Mouse (Mus musculus): Measurements from ENCODE around the gene Myrip. TPM values are rescaled to one million over a fixed set of nuclear protein-coding genes. Genes with fewer than 3 reads are reported as not detected.
A peak's percentile ranks its signal among the peaks of the same experiment; 100 is the strongest.

Gene Myrip
- polyA plus RNA-seq, 1 experiment, result not detected

- Histone ChIP-seq H3K9me3 (ENCODE audit: control insufficient read depth, low read length) (no peaks in the 10 kb centered on the region), H3K36me3 (ENCODE audit: control insufficient read depth) (peaks cover 39% of the 10 kb centered on the region), H3K4me1 (ENCODE audit: control insufficient read depth) (peaks cover 35% of the 10 kb centered on the region), H3K27me3 (ENCODE audit: control insufficient read depth) (no peaks in the 10 kb centered on the region), H3K4me3 (replicated peaks) (peak overlapping the region; percentile 95)
- TF ChIP-seq TAL1 (IDR thresholded peaks at IDR 0.05; ENCODE audit: low read length) (no peak), GATA1 (IDR thresholded peaks at IDR 0.05; ENCODE audit: low read length) (no peak)
These were observed 192.5 kb downstream of the Myrip start for GRCm38 (mm10) chr9:120493781-120494180.

- TF ChIP-seq TAL1 (IDR thresholded peaks at IDR 0.05; ENCODE audit: low read length) (no peak), GATA1 (IDR thresholded peaks at IDR 0.05; ENCODE audit: low read length) (no peak)
- Histone ChIP-seq H3K27me3 (ENCODE audit: control insufficient read depth) (no peaks in the 10 kb centered on the region), H3K4me3 (replicated peaks) (no peak overlapping the region), H3K4me1 (ENCODE audit: control insufficient read depth) (peaks cover 34% of the 10 kb centered on the region), H3K9me3 (ENCODE audit: control insufficient read depth, low read length) (no peaks in the 10 kb centered on the region), H3K36me3 (ENCODE audit: control insufficient read depth) (peaks cover 39% of the 10 kb centered on the region)
These were observed 195.4 kb downstream of the Myrip start for GRCm38 (mm10) chr9:120496691-120497090.

GRCm38 (mm10) chr9:120497983-120498382 is 196.7 kb downstream of the Myrip start:
- no peaks in the 10 kb centered on the region for H3K9me3 ChIP-seq (ENCODE audit: control insufficient read depth, low read length)
- TF ChIP-seq GATA1 (IDR thresholded peaks at IDR 0.05; ENCODE audit: low read length) (no peak), TAL1 (IDR thresholded peaks at IDR 0.05; ENCODE audit: low read length) (no peak)

GRCm38 (mm10) chr9:120501191-120501902 is 200.0 kb downstream of the Myrip start:
- Histone ChIP-seq H3K9me3 (ENCODE audit: control insufficient read depth, low read length) (peaks cover 3% of the 10 kb centered on the region), H3K4me1 (ENCODE audit: control insufficient read depth) (peaks cover 2% of the 10 kb centered on the region), H3K36me3 (ENCODE audit: control insufficient read depth) (peaks cover 12% of the 10 kb centered on the region), H3K27me3 (ENCODE audit: control insufficient read depth) (no peaks in the 10 kb centered on the region), H3K4me3 (replicated peaks) (no peak overlapping the region)
- TF ChIP-seq GATA1 (IDR thresholded peaks at IDR 0.05; ENCODE audit: low read length), result no peak
- no peak for TF ChIP-seq TAL1 (IDR thresholded peaks at IDR 0.05; ENCODE audit: low read length)

More at GRCm38 (mm10) chr9:120497983-120498382, 196.7 kb downstream of the Myrip start:
- peaks cover 39% of the 10 kb centered on the region for H3K36me3 ChIP-seq (ENCODE audit: control insufficient read depth)
- peaks cover 29% of the 10 kb centered on the region for H3K4me1 ChIP-seq (ENCODE audit: control insufficient read depth)
- no peaks in the 10 kb centered on the region for H3K27me3 ChIP-seq (ENCODE audit: control insufficient read depth)
- no peak overlapping the region for H3K4me3 ChIP-seq (replicated peaks)

- Histone ChIP-seq H3K9me3 (ENCODE audit: control insufficient read depth, low read length) (peaks cover 10% of the 10 kb centered on the region), H3K4me3 (replicated peaks) (no peak overlapping the region), H3K27me3 (ENCODE audit: control insufficient read depth) (no peaks in the 10 kb centered on the region; the same call in 1 of the 2 replicates), H3K4me1 (ENCODE audit: control insufficient read depth) (peaks cover 2% of the 10 kb centered on the region), H3K36me3 (ENCODE audit: control insufficient read depth) (peaks cover 6% of the 10 kb centered on the region)
- TF ChIP-seq GATA1 (IDR thresholded peaks at IDR 0.05; ENCODE audit: low read length), result no peak
- TF ChIP-seq TAL1 (IDR thresholded peaks at IDR 0.05; ENCODE audit: low read length), result no peak
These were observed 200.7 kb downstream of the Myrip start for GRCm38 (mm10) chr9:120502013-120502412.

- no peak overlapping the region for H3K4me3 ChIP-seq (replicated peaks)
- H3K36me3 ChIP-seq (ENCODE audit: control insufficient read depth), result no peaks in the 10 kb centered on the region
- peaks cover 2% of the 10 kb centered on the region for H3K4me1 ChIP-seq (ENCODE audit: control insufficient read depth)
- no peaks in the 10 kb centered on the region; the same call in 1 of the 2 replicates for H3K27me3 ChIP-seq (ENCODE audit: control insufficient read depth)
- H3K9me3 ChIP-seq (ENCODE audit: control insufficient read depth, low read length), result peaks cover 17% of the 10 kb centered on the region
- TF ChIP-seq GATA1 (IDR thresholded peaks at IDR 0.05; ENCODE audit: low read length), result no peak
- TF ChIP-seq TAL1 (IDR thresholded peaks at IDR 0.05; ENCODE audit: low read length), result no peak
These were observed 203.1 kb downstream of the Myrip start for GRCm38 (mm10) chr9:120504423-120504822.

GRCm38 (mm10) chr9:120511781-120512180 is 210.5 kb downstream of the Myrip start:
- Histone ChIP-seq H3K4me1 (ENCODE audit: control insufficient read depth) (no peaks in the 10 kb centered on the region), H3K27me3 (ENCODE audit: control insufficient read depth) (no peaks in the 10 kb centered on the region; the same call in 1 of the 2 replicates), H3K4me3 (replicated peaks) (no peak overlapping the region), H3K36me3 (ENCODE audit: control insufficient read depth) (no peaks in the 10 kb centered on the region), H3K9me3 (ENCODE audit: control insufficient read depth, low read length) (peaks cover 23% of the 10 kb centered on the region)
- TF ChIP-seq TAL1 (IDR thresholded peaks at IDR 0.05; ENCODE audit: low read length), result no peak
- TF ChIP-seq GATA1 (IDR thresholded peaks at IDR 0.05; ENCODE audit: low read length), result no peak

- H3K4me1 ChIP-seq (ENCODE audit: control insufficient read depth), result no peaks in the 10 kb centered on the region
- H3K9me3 ChIP-seq (ENCODE audit: control insufficient read depth, low read length), result peaks cover 13% of the 10 kb centered on the region
- H3K27me3 ChIP-seq (ENCODE audit: control insufficient read depth), result no peaks in the 10 kb centered on the region
- no peaks in the 10 kb centered on the region for H3K36me3 ChIP-seq (ENCODE audit: control insufficient read depth)
- no peak for TF ChIP-seq TAL1 (IDR thresholded peaks at IDR 0.05; ENCODE audit: low read length)
- no peak for TF ChIP-seq GATA1 (IDR thresholded peaks at IDR 0.05; ENCODE audit: low read length)
- H3K4me3 ChIP-seq (replicated peaks), result no peak overlapping the region
These were observed 215.4 kb downstream of the Myrip start for GRCm38 (mm10) chr9:120516720-120517119.

- H3K36me3 ChIP-seq (ENCODE audit: control insufficient read depth), result no peaks in the 10 kb centered on the region
- no peak for TF ChIP-seq TAL1 (IDR thresholded peaks at IDR 0.05; ENCODE audit: low read length)
- TF ChIP-seq GATA1 (IDR thresholded peaks at IDR 0.05; ENCODE audit: low read length), result no peak
These were observed 217.6 kb downstream of the Myrip start for GRCm38 (mm10) chr9:120518946-120519345.

More at GRCm38 (mm10) chr9:120518946-120519345, 217.6 kb downstream of the Myrip start:
- Histone ChIP-seq H3K4me3 (replicated peaks) (no peak overlapping the region), H3K27me3 (ENCODE audit: control insufficient read depth) (no peaks in the 10 kb centered on the region), H3K9me3 (ENCODE audit: control insufficient read depth, low read length) (no peaks in the 10 kb centered on the region), H3K4me1 (ENCODE audit: control insufficient read depth) (no peaks in the 10 kb centered on the region)

Data from erythroblast, embryonic 14.5 days (primary cell).